Mouse (Mus musculus): Measurements from ENCODE around the gene Actrt2. TPM values are rescaled to one million over a fixed set of nuclear protein-coding genes. Genes with fewer than 3 reads are reported as not detected.

The Actrt2 gene
- polyA plus RNA-seq, 1 experiment from 2014 or later: not detected

Other genes starting within 250 kb of the Actrt2 start
- 6.6 and 7.6 TPM in 2 replicates for gene Prdm16, start 31.0 kb downstream of the Actrt2 start, polyA plus RNA-seq (2015; fragmentation: Nextera tagmentation; extraction: Ambion mirVana)
- gene Ttc34, start 169.6 kb upstream of the Actrt2 start, polyA plus RNA-seq (2015; fragmentation: Nextera tagmentation; extraction: Ambion mirVana): 0.03 and 0.04 TPM in 2 replicates
- gene Mmel1, start 201.7 kb upstream of the Actrt2 start, polyA plus RNA-seq (2015; fragmentation: Nextera tagmentation; extraction: Ambion mirVana): 0.22 and 0.26 TPM in 2 replicates
- gene Fam213b, start 231.3 kb upstream of the Actrt2 start, polyA plus RNA-seq (2015; fragmentation: Nextera tagmentation; extraction: Ambion mirVana): 229 and 245 TPM in 2 replicates